Mouse (Mus musculus) brown adipose tissue, adult 24 weeks (tissue): ENCODE results near the gene Gdap1l1. TPM values are rescaled to one million over a fixed set of nuclear protein-coding genes. Genes with fewer than 3 reads are reported as not detected.

Source experiments
- H3K27ac ChIP-seq: fragments of 200-500 bp; replicated peaks from 2 replicates; pipeline ENCODE4 v1.5.1; 2012; ENCODE audit warnings: low read depth, mild to moderate bottlenecking, low read length
- H3K4me1 ChIP-seq: fragments of 200-500 bp; 2 replicates; pipeline ENCODE4 v1.6.1; 2012; ENCODE audit warnings: low read length, mixed read lengths; ENCODE audit not compliant: control insufficient read depth, insufficient read depth, insufficient read length
- H3K4me3 ChIP-seq: fragments of 200-500 bp; 2 replicates; pipeline ENCODE4 v1.5.1; 2012; ENCODE audit warnings: low read depth, mild to moderate bottlenecking, low read length, moderate library complexity; ENCODE audit not compliant: insufficient read depth
- polyA plus RNA-seq: library from polyadenylated mRNA; stranded (reverse); fragments of >200 nt; gene quantifications from 2 replicates; pipeline ENCODE4 v1.2.4, GENCODE M21; 2012; ENCODE audit not compliant: missing spikeins, insufficient read depth, insufficient read length

Gene Gdap1l1
- polyA plus RNA-seq, 1 experiment = not detected

- H3K4me3 ChIP-seq = no peak overlapping the region
- H3K27ac ChIP-seq = peak overlapping the region; percentile 55
- H3K4me1 ChIP-seq = peaks cover 7% of the 10 kb centered on the region
Measured at GRCm38 (mm10) chr2:163464562-163464961, 26.3 kb downstream of the Gdap1l1 start.

- Histone ChIP-seq H3K4me1 (peaks cover 10% of the 10 kb centered on the region), H3K27ac (no peak overlapping the region), H3K4me3 (no peak overlapping the region)
Measured at GRCm38 (mm10) chr2:163466771-163467170, 28.5 kb downstream of the Gdap1l1 start.

DNA sequence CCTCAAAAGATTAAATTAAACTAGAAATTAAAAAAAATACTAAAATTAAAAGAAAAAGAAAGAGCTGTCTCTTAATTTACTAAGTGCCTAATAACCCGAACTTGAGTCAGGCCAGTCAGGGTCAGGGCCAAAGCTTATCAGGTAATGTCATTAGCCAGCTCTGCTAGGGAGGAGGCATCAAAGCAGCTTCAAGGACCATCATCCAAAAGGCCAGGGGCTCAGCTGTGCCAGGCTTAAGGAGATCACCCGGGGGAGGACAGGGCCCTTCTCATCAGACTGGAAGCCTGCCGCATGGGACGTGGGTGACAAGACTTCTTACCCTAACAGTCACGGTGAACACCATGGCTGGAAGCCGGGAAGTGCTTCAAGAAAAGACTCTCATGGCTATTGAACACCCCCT is 29.3 kb downstream of the Gdap1l1 start:
- H3K27ac ChIP-seq = no peak overlapping the region
- no peak overlapping the region for H3K4me3 ChIP-seq
- peaks cover 10% of the 10 kb centered on the region for H3K4me1 ChIP-seq

DNA sequence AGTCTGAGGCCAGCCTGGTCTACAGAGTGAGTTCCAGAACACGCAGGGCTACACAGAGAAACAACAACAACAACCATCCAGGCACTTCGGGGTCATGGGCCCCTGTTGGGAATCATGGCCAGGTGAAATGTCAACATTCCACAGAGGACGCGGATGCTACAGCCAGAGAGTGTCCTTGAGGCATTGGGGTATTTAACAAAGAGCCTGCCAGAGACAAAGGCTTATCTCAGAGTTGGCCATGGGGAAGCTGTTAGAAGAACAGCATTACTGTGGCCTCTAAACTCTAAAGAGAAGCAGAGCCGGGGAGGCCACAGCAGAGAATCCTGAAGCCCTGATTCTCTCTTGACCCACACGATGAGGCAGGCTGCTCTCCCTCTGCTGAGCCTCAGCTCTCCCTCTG is 30.6 kb downstream of the Gdap1l1 start:
- Histone ChIP-seq H3K4me1 (peaks cover 10% of the 10 kb centered on the region), H3K27ac (peak overlapping the region; percentile 25), H3K4me3 (no peak overlapping the region)

DNA sequence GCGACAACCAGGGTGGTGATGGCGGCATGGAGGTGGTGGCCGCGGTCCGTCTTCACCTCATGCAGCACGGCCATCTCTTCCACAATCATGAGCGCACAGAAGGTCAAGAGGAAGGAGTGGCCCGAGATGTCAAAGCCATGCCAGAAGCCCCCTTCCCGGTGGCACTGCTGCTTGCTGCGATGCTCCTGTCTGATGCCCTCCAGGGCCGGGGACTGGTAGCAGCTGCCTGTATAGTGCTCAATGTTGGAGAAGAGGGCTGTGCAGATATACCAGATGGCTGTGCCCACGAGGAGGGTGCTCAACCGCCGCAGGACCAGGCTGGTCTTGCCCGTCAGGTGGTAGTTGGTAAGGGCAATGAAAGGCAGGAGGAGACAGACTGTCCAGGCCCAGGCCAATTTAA is 31.4 kb downstream of the Gdap1l1 start:
- Histone ChIP-seq H3K27ac (peak overlapping the region; percentile 25; the same call in 1 of the 2 replicates), H3K4me1 (peaks cover 8% of the 10 kb centered on the region), H3K4me3 (no peak overlapping the region)

DNA sequence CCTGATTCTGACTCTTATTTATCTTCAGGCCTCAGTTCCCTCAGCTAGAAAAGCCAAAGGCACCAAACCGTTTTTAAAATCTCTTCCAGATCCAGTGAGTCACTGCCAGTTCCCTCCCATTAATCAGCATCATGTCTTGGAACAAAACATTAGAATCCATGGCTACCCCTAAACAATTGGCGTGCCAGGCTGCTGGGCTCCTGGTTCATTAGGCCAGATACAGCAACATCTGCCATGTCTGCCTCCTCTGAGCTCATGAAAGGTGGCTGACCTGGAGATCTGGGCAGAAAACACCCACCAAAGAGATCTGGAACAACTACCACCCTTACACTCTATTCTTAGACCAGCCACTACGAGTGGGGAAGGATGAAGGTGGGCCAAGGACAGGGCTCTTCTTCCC is 32.9 kb downstream of the Gdap1l1 start:
- H3K4me1 ChIP-seq = peaks cover 5% of the 10 kb centered on the region
- peak overlapping the region; percentile 99 for H3K27ac ChIP-seq
- H3K4me3 ChIP-seq = peak overlapping the region; percentile 91

- Histone ChIP-seq H3K4me1 (peaks cover 2% of the 10 kb centered on the region; the same call in 1 of the 2 replicates), H3K27ac (peak overlapping the region; percentile 99), H3K4me3 (peak overlapping the region; percentile 91)
Measured at GRCm38 (mm10) chr2:163471710-163472465, 33.6 kb downstream of the Gdap1l1 start.

DNA sequence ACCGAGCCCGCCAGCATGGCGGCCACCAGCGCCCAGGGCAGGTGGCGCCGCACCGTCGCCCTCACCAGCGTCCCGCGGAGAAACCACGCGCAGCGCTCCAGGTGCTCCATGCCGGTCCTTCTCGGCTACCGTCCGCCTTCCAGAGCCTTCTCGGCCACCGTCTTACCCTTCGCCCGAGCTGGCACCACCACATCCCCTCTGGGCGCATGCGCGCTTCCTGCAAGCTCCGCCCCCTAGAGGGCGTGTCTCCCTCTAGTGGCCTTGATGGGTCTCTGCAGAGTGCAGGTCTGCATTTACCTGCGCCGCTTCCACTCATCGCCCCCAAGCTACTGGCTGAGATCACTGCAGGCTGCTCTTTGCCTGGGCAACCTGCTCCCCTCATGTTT is 34.2 kb downstream of the Gdap1l1 start, which contains the start of gene Fitm2:
TSS of gene Fitm2 (minus strand) at position 164 of the 386 bp plus-strand sequence.
- peak within 1 kb of the TSS; percentile 99 for H3K27ac ChIP-seq
- H3K4me1 ChIP-seq = peaks cover 2% of the 10 kb centered on the region; the same call in 1 of the 2 replicates
- peak within 1 kb of the TSS; percentile 91 for H3K4me3 ChIP-seq

- Histone ChIP-seq H3K27ac (no peak overlapping the region), H3K4me3 (no peak overlapping the region), H3K4me1 (peaks cover 3% of the 10 kb centered on the region; the same call in 1 of the 2 replicates)
Measured at GRCm38 (mm10) chr2:163480191-163480825, 42.0 kb downstream of the Gdap1l1 start.

- peaks cover 3% of the 10 kb centered on the region; the same call in 1 of the 2 replicates for H3K4me1 ChIP-seq
- no peak overlapping the region for H3K4me3 ChIP-seq
- H3K27ac ChIP-seq = no peak overlapping the region
Measured at GRCm38 (mm10) chr2:163481539-163482029, 43.3 kb downstream of the Gdap1l1 start.

DNA sequence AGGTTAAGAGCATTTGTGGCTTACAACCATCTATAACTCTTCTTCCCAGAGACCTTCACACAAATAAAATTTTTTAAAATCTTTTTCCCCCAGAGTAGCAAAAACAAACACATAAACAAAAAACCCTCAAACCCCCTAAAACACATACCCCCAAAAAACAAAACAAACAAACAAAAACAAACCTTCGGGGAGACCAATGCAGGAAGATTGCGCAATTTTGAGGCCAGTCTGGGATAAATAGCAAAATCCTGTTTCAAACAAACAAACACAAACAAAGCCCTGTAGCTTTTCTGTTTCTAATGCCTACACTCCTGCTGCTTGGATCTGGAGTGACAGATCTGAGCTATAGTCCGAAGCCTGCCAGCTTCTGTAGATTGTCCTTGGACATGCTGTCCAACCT is 49.1 kb downstream of the Gdap1l1 start:
- Histone ChIP-seq H3K4me1 (no peaks in the 10 kb centered on the region), H3K4me3 (no peak overlapping the region), H3K27ac (no peak overlapping the region)

DNA sequence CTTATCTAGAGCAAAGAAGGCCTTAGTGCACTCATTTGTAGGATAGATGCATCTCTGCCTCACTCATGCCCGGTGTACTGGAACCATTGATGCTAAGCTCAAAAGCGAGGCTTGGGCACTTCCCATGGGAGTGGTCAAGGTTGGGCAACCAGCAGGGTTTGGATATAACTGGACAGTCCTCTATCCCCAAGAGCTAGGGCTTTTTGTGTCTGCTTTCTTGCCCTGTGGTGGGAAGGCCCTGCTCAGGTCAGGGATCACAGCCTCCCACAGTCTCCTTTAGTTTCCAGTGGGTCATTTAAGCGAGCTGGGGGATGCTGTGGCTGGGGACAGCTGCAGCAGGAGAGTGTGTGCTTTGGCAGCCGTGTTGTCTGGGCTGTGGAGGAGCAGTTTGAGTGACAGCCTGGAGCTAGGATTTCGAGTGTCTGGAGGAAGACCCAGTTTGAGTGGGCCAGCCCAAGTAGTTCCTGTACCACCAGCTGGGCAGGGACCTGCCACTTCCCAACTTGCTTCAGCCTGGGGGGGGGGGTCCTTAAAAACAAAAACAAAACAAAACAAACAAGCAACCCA is 51.5 kb downstream of the Gdap1l1 start:
- no peak overlapping the region for H3K27ac ChIP-seq
- no peaks in the 10 kb centered on the region for H3K4me1 ChIP-seq
- no peak overlapping the region for H3K4me3 ChIP-seq

DNA sequence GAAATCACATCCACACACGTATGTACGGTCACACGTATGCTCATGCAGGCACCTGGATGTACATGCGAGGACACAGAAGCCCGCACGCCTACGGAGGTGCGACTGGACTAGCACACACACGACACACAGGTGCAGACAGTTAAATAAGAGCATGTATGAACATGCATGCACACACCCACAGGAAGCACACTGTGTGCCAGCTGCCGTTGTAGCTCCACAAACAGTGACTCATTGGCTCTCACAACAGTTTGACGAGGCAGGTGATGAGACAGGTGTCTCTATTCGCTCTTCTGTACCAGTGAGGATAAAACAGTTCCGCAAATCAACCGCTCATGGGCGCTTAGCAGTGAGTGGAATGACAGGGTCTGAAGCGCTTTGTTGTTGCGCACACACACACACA is 52.4 kb downstream of the Gdap1l1 start:
- no peaks in the 10 kb centered on the region for H3K4me1 ChIP-seq
- H3K27ac ChIP-seq = no peak overlapping the region
- no peak overlapping the region for H3K4me3 ChIP-seq

GRCm38 (mm10) chr2:163491351-163491750 is 53.1 kb downstream of the Gdap1l1 start:
- no peak overlapping the region for H3K27ac ChIP-seq
- H3K4me1 ChIP-seq = no peaks in the 10 kb centered on the region
- no peak overlapping the region for H3K4me3 ChIP-seq

DNA sequence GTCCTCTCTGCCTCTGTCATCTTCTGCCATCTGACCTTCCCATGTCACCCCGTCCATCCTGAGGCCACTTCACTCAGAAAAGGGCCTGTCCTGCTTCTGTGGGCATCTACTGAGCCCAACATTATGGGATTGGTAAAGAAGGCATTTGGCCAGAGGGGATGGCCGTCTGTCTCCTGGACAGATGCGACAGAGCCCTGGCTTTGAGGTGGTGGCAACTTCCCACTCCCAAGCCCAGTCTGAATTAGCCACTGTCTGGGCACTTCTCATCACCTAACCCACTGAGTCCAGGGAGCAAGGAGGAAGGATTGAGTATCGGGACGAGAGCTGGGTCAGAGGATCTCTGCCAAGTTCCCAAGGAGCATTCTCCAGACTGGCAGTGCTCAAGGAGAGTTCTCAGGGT is 53.7 kb downstream of the Gdap1l1 start, which contains the start of gene R3hdml:
TSS of gene R3hdml (plus strand) at position 301 of the 400 bp plus-strand sequence.
- H3K4me1 ChIP-seq = no peaks in the 10 kb centered on the region

More for the DNA sequence above, 53.7 kb downstream of the Gdap1l1 start, which contains the start of gene R3hdml:
- Histone ChIP-seq H3K27ac (no peak within 1 kb of the TSS), H3K4me3 (no peak within 1 kb of the TSS)
